Mouse (Mus musculus) spleen, adult 2 months (tissue): ENCODE data around the gene Pacs1.
"Not testable (repeated sequence)": the region's sequence is repeated elsewhere in the genome, so short reads cannot be mapped to it uniquely, and the experiment has no call there.

Experiments
- CTCF ChIP-seq: fragments of 200-500 bp; IDR thresholded peaks from 2 replicates; pipeline ENCODE4 v1.5.1; 2011; ENCODE audit warnings: mild to moderate bottlenecking, inconsistent platforms; ENCODE audit not compliant: insufficient read depth, insufficient read length, insufficient replicate concordance; ENCODE audit errors: extremely low read depth
- POLR2A ChIP-seq: fragments of 200-500 bp; IDR thresholded peaks from 2 replicates; pipeline ENCODE4 v1.6.1; 2011; ENCODE audit warnings: low read depth, low read length, inconsistent platforms

DNA sequence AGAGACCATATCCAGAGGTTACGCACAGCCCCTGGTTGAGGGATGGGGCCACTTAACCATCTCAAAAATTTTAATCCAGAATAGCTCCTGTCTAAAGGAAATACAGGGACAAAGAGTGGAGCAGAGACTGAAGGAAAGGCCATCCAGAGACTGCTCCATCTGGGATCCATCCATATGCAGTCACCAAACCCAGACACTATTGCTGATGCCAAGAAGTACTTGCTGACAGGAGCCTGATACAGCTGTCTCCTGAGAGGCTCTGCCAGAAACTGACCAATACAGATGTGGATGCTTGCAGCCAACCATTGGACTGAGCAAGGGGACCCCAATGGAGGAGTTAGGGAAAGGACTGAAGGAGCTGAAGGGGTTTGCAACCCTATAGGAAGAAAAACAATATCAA lies 35.9 kb downstream of the Pacs1 start:
- not testable (repeated sequence) for TF ChIP-seq CTCF, POLR2A
